Mouse (Mus musculus) embryonic facial prominence, embryonic 13.5 days (tissue): Measurements from ENCODE around the gene Dnajc14. TPM values are rescaled to one million over a fixed set of nuclear protein-coding genes. Genes with fewer than 3 reads are reported as not detected.
"Not testable (repeated sequence)": the region's sequence is repeated elsewhere in the genome, so short reads cannot be mapped to it uniquely, and the experiment has no call there.

ENCODE experiments used
- ATAC-seq: fragments of 200-750 bp; cut with Nextera tagmentation; 2 replicates; pipeline ENCODE4 v1.8.0; 2017; ENCODE audit warnings: low read depth; ENCODE audit not compliant: insufficient number of reproducible peaks, insufficient read depth, low FRiP score, low TSS enrichment
- H3K27ac ChIP-seq: fragments of 300-500 bp; sonication (generic); 2 replicates; pipeline ENCODE4 v1.5.1; 2015; ENCODE audit warnings: moderate library complexity, mild to moderate bottlenecking, inconsistent platforms
- H3K27me3 ChIP-seq: fragments of 300-500 bp; sonication (generic); 2 replicates; pipeline ENCODE4 v1.6.1; 2015; ENCODE audit warnings: mild to moderate bottlenecking, inconsistent platforms
- H3K36me3 ChIP-seq: fragments of 300-500 bp; sonication (generic); 2 replicates; pipeline ENCODE4 v1.6.1; 2015; ENCODE audit warnings: mild to moderate bottlenecking, inconsistent platforms
- H3K4me1 ChIP-seq: fragments of 300-500 bp; sonication (generic); 2 replicates; pipeline ENCODE4 v1.6.1; 2015; ENCODE audit warnings: inconsistent platforms
- H3K4me2 ChIP-seq: fragments of 300-500 bp; sonication (generic); 2 replicates; pipeline ENCODE4 v1.6.1; 2015; ENCODE audit warnings: moderate library complexity, mild to moderate bottlenecking, inconsistent platforms
- H3K4me3 ChIP-seq: fragments of 300-500 bp; sonication (generic); 2 replicates; pipeline ENCODE4 v1.5.1; 2015; ENCODE audit warnings: mild to moderate bottlenecking, inconsistent platforms
- H3K9ac ChIP-seq: fragments of 300-500 bp; sonication (generic); 2 replicates; pipeline ENCODE4 v1.6.1; 2015; ENCODE audit warnings: mild to moderate bottlenecking, inconsistent platforms
- H3K9me3 ChIP-seq: fragments of 300-500 bp; sonication (generic); 2 replicates; pipeline ENCODE4 v1.6.1; 2016; ENCODE audit warnings: inconsistent platforms
- WGBS: fragments of 180-500 bp; shearing (Covaris S2); methylation state at CpG from one replicate; pipeline ENCODE4 v1.1.7; 2015; ENCODE audit warnings: mixed read lengths; 5-methylcytosine and 5-hydroxymethylcytosine counted together
- polyA plus RNA-seq: library from polyadenylated mRNA; unstranded; fragments of >200 nt; fragmentation: Nextera tagmentation; extraction: Ambion mirVana; gene quantifications from 2 replicates; pipeline ENCODE4 v1.2.1, GENCODE M21; 2015

The Dnajc14 gene
- polyA plus RNA-seq, 1 experiment from 2014 or later: 60.4 TPM

- ATAC-seq: peak; percentile 99
- under 1% methylated on average over 46 of the region's 46 CpGs for WGBS
Observed at GRCm38 (mm10) chr10:128821358-128822056, 17.6 kb downstream of the Dnajc14 start, which contains the start of gene Ormdl2. Gene Ormdl2, minus strand, starts transcription at chr10:128821645.

GRCm38 (mm10) chr10:128822135-128822534 lies 18.3 kb downstream of the Dnajc14 start:
- H3K9ac ChIP-seq: peak overlapping the region; percentile 86
- 3% methylated on average over 13 of the region's 13 CpGs for WGBS
- peak overlapping the region; percentile 72; the same call in 1 of the 2 replicates for H3K27ac ChIP-seq

More at GRCm38 (mm10) chr10:128821358-128822056, 17.6 kb downstream of the Dnajc14 start, which contains the start of gene Ormdl2:
- peaks cover 18% of the 10 kb centered on the region for H3K4me1 ChIP-seq
- no peaks in the 10 kb centered on the region for H3K9me3 ChIP-seq
- no peaks in the 10 kb centered on the region for H3K27me3 ChIP-seq
- H3K4me3 ChIP-seq: peak within 1 kb of the TSS; percentile 94
- H3K27ac ChIP-seq: peak within 1 kb of the TSS; percentile 72; the same call in 1 of the 2 replicates
- H3K4me2 ChIP-seq: peak within 1 kb of the TSS; percentile 85
- peaks cover 41% of the 10 kb centered on the region for H3K36me3 ChIP-seq
- peak within 1 kb of the TSS; percentile 86 for H3K9ac ChIP-seq

GRCm38 (mm10) chr10:128823087-128823486 lies 19.2 kb downstream of the Dnajc14 start:
- H3K4me3 ChIP-seq: peak overlapping the region; percentile 94
- not testable (repeated sequence) for H3K9me3 ChIP-seq, H3K27ac ChIP-seq, ATAC-seq, H3K9ac ChIP-seq, H3K27me3 ChIP-seq
- H3K4me2 ChIP-seq: peak overlapping the region; percentile 85
- WGBS: 80% methylated on average over 4 of the region's 4 CpGs
- peaks cover 31% of the 10 kb centered on the region for H3K36me3 ChIP-seq
- H3K4me1 ChIP-seq: peaks cover 18% of the 10 kb centered on the region

More at GRCm38 (mm10) chr10:128822135-128822534, 18.3 kb downstream of the Dnajc14 start:
- Histone ChIP-seq H3K36me3 (peaks cover 35% of the 10 kb centered on the region), H3K27me3 (no peaks in the 10 kb centered on the region), H3K9me3 (no peaks in the 10 kb centered on the region), H3K4me3 (peak overlapping the region; percentile 94), H3K4me2 (peak overlapping the region; percentile 85), H3K4me1 (peaks cover 18% of the 10 kb centered on the region)
- no peak for ATAC-seq

DNA sequence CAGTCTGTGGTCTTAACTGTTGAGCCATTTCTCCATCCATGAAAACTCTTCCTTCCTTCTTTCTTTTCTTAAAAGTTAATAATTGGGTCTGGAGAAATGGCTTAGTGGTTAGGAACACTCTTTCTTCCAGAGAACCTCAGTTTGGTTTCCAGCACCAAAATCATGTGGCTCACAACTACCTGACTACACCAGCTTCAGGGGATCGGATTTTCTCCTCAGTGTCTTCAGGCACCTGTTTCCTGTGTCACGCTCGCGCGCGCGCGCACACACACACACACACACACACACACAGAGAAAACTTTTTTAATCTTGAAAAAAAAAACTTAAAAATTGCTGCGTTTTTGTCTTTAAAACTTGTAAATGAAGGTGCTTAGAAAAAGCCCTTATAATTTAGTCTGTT lies 20.0 kb downstream of the Dnajc14 start:
- no peak overlapping the region for H3K4me3 ChIP-seq
- H3K36me3 ChIP-seq: peaks cover 27% of the 10 kb centered on the region
- H3K4me1 ChIP-seq: peaks cover 18% of the 10 kb centered on the region
- H3K27me3 ChIP-seq: no peaks in the 10 kb centered on the region
- 96% methylated on average over 9 of the region's 9 CpGs for WGBS
- no peak for ATAC-seq
- H3K9ac ChIP-seq: no peak overlapping the region
- no peak overlapping the region for H3K4me2 ChIP-seq
- no peaks in the 10 kb centered on the region for H3K9me3 ChIP-seq
- no peak overlapping the region for H3K27ac ChIP-seq

GRCm38 (mm10) chr10:128837400-128837799 lies 33.5 kb downstream of the Dnajc14 start:
- H3K36me3 ChIP-seq: peaks cover 85% of the 10 kb centered on the region
- no peak overlapping the region for H3K4me2 ChIP-seq

DNA sequence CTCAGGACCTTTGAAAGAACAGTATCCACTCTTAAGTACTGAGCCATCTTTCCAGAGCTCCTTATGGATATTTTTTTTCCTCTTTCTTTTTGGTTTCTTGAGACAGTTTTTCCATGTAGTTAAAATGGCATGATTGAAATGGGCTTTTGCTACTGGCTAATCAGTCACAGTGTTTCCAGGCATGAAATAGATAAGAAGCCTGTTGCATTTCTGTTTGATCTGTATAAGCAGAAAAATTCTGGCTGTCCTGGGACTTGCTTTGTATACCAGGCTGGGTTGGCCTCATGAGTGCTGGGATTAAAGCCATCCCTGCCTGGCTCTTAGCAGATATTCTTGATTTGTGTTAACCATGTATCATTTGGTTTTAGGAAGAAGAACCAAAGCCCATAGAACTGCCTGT lies 35.6 kb downstream of the Dnajc14 start:
- Histone ChIP-seq H3K4me3 (no peak overlapping the region), H3K4me2 (no peak overlapping the region), H3K27ac (no peak overlapping the region), H3K36me3 (peaks cover 78% of the 10 kb centered on the region), H3K9me3 (no peaks in the 10 kb centered on the region), H3K4me1 (no peaks in the 10 kb centered on the region), H3K27me3 (no peaks in the 10 kb centered on the region), H3K9ac (no peak overlapping the region)
- ATAC-seq: no peak

More at GRCm38 (mm10) chr10:128837400-128837799, 33.5 kb downstream of the Dnajc14 start:
- Histone ChIP-seq H3K9ac (no peak overlapping the region), H3K4me1 (no peaks in the 10 kb centered on the region), H3K27ac (no peak overlapping the region), H3K9me3 (no peaks in the 10 kb centered on the region), H3K4me3 (no peak overlapping the region), H3K27me3 (no peaks in the 10 kb centered on the region)
- no peak for ATAC-seq

DNA sequence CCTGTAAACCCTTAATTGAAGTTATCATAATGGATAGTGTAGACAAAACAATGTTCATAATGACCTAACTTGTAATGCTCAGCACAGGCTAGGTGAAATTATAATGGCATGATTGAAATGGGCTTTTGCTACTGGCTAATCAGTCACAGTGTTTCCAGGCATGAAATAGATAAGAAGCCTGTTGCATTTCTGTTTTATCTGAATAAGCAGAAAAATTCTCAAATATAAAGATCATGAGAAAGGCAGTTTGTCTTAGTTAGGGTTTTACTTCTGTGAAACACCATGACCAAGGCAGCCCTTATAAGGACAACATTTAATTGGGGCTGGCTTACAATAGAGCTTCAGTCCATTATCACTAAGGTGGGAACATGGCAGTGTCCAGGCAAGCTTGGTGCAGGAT lies 36.8 kb downstream of the Dnajc14 start:
- no peaks in the 10 kb centered on the region for H3K27me3 ChIP-seq
- no peak overlapping the region for H3K27ac ChIP-seq
- H3K9ac ChIP-seq: no peak overlapping the region
- no peak for ATAC-seq
- no peaks in the 10 kb centered on the region for H3K9me3 ChIP-seq
- no peaks in the 10 kb centered on the region for H3K4me1 ChIP-seq
- no peak overlapping the region for H3K4me2 ChIP-seq
- no peak overlapping the region for H3K4me3 ChIP-seq
- H3K36me3 ChIP-seq: peaks cover 75% of the 10 kb centered on the region

GRCm38 (mm10) chr10:128843260-128843659 lies 39.4 kb downstream of the Dnajc14 start:
- Histone ChIP-seq H3K4me3 (no peak overlapping the region), H3K9me3 (no peaks in the 10 kb centered on the region), H3K27me3 (no peaks in the 10 kb centered on the region), H3K9ac (no peak overlapping the region), H3K4me2 (no peak overlapping the region), H3K36me3 (peaks cover 72% of the 10 kb centered on the region), H3K27ac (no peak overlapping the region), H3K4me1 (no peaks in the 10 kb centered on the region)
- ATAC-seq: no peak
- 94% methylated on average over 5 of the region's 5 CpGs for WGBS

DNA sequence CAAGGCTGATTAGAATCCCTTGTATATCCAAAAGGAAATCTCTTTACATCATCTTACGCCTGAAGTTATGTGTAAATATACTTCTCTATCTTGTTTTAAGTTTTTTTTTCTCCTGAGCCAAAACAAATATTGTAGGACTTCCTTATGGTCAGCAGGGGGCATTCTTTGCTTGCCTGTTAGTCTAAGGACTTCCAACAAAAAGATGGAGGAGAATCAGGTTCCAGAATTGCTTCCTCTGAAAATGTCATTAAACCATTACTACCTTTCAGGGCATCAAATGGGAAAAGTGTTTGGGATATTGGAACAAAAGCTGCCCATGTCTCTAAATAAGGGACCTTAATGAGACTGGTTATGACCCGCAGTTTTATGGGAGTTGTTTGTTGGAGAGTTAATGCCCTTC lies 41.7 kb downstream of the Dnajc14 start:
- H3K4me3 ChIP-seq: no peak overlapping the region
- WGBS: 76% methylated on average over 2 of the region's 2 CpGs
- ATAC-seq: no peak
- H3K9me3 ChIP-seq: no peaks in the 10 kb centered on the region
- no peak overlapping the region for H3K9ac ChIP-seq
- no peaks in the 10 kb centered on the region for H3K4me1 ChIP-seq
- H3K27ac ChIP-seq: no peak overlapping the region
- H3K4me2 ChIP-seq: no peak overlapping the region
- H3K27me3 ChIP-seq: no peaks in the 10 kb centered on the region
- H3K36me3 ChIP-seq: peaks cover 69% of the 10 kb centered on the region

GRCm38 (mm10) chr10:128846664-128847063 lies 42.8 kb downstream of the Dnajc14 start:
- Histone ChIP-seq H3K4me3 (no peak overlapping the region), H3K9me3 (no peaks in the 10 kb centered on the region), H3K4me2 (no peak overlapping the region), H3K4me1 (no peaks in the 10 kb centered on the region), H3K27ac (no peak overlapping the region), H3K9ac (no peak overlapping the region), H3K27me3 (no peaks in the 10 kb centered on the region), H3K36me3 (peaks cover 63% of the 10 kb centered on the region)
- ATAC-seq: no peak
- 98% methylated on average over 4 of the region's 4 CpGs for WGBS

DNA sequence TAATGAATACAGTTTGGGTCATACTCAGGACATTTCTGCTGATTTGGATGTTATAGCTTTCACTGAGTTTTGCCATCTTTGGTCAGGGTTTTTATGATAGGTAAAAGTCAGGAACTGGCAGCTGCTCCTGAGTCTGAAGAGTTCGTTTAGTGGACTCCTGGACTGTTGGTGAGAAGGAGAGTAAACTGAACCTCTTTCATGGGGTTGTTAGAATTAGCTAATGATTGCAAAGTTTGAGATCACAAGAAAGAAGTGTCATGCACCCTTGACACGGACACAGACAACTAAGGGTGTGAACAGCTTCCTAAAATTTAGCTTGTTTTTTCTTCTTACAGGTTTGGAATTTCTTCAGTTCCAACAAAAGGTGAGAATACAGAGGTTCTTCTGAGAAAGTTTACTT lies 44.6 kb downstream of the Dnajc14 start:
- Histone ChIP-seq H3K4me1 (no peaks in the 10 kb centered on the region), H3K27me3 (no peaks in the 10 kb centered on the region), H3K4me2 (no peak overlapping the region), H3K36me3 (peaks cover 52% of the 10 kb centered on the region), H3K9ac (no peak overlapping the region), H3K4me3 (no peak overlapping the region), H3K27ac (no peak overlapping the region), H3K9me3 (no peaks in the 10 kb centered on the region)
- WGBS: 75% methylated on average over 2 of the region's 2 CpGs
- no peak for ATAC-seq

- H3K27me3 ChIP-seq: no peaks in the 10 kb centered on the region
- H3K4me2 ChIP-seq: no peak overlapping the region
- WGBS: 71% methylated on average over 3 of the region's 3 CpGs
- no peak overlapping the region for H3K4me3 ChIP-seq
- ATAC-seq: no peak
- no peaks in the 10 kb centered on the region for H3K4me1 ChIP-seq
- no peak overlapping the region for H3K27ac ChIP-seq
- H3K9me3 ChIP-seq: no peaks in the 10 kb centered on the region
- H3K36me3 ChIP-seq: peaks cover 51% of the 10 kb centered on the region
- no peak overlapping the region for H3K9ac ChIP-seq
Observed at GRCm38 (mm10) chr10:128850339-128850738, 46.5 kb downstream of the Dnajc14 start.
